Mouse (Mus musculus) kidney, adult 2 months (tissue): ENCODE measurements around the gene E330014E10Rik.
"Not testable (repeated sequence)": the region's sequence is repeated elsewhere in the genome, so short reads cannot be mapped to it uniquely, and the experiment has no call there.

Experiments
- CTCF ChIP-seq: fragments of 200-500 bp; conservative IDR thresholded peaks from 2 replicates; pipeline ENCODE4 v1.5.1; 2011; ENCODE audit warnings: low read depth, mild to moderate bottlenecking, control low read depth, low read length, moderate library complexity, mixed read lengths; ENCODE audit not compliant: insufficient read depth, insufficient read length
- POLR2A ChIP-seq: fragments of 200-500 bp; IDR thresholded peaks from one replicate; pipeline ENCODE4 v1.6.1; 2011; ENCODE audit warnings: low read depth, low read length, control low read depth

DNA sequence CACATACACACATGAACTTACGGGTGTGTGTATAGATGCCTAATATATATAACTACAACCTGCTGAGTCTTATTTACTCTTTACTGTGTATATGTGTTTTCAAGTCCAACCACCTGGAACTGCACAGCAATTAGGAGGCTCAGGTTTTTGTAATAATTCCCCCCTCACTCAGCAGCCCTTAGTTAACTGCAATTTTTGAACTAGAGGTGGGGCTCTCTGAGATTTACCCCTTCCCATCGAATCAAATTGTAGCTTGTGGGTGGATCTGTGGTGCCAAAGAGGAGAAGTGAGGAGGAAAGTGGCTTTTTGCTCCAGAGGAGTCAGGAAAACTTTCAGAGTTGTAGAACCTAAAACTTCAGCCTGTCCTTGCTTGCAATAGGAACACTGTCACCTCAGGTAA lies at the start of gene E330014E10Rik:
- TF ChIP-seq CTCF, POLR2A: not testable (repeated sequence)
